Mouse (Mus musculus) adrenal gland, postnatal 36 days (tissue): ENCODE measurements around the gene Apol11a. TPM values are rescaled to one million over a fixed set of nuclear protein-coding genes. Genes with fewer than 3 reads are reported as not detected.
"Not testable (repeated sequence)": the region's sequence is repeated elsewhere in the genome, so short reads cannot be mapped to it uniquely, and the experiment has no call there.

Experiments
- DNase-seq, 2 experiments: peaks; one replicate each; pipeline ENCODE4 v3.0.0; 2021; ENCODE audit warnings: mixed read lengths in 1 of 2
- long read RNA-seq, 2 experiments: library from polyadenylated mRNA; stranded (forward); transcript quantifications; one replicate each; pipeline ENCODE4 v2.0.0; 2021; ENCODE audit warnings: borderline sequencing depth in 2 of 2
- total RNA-seq, 2 experiments: library from RNA; stranded (reverse); gene quantifications; 2 replicates each; pipeline ENCODE4 v1.2.3; 2021

Gene Apol11a
- not detected for total RNA-seq
- long read RNA-seq, experiment 1 = 0 reads
- long read RNA-seq, experiment 2 = 0 reads

DNA sequence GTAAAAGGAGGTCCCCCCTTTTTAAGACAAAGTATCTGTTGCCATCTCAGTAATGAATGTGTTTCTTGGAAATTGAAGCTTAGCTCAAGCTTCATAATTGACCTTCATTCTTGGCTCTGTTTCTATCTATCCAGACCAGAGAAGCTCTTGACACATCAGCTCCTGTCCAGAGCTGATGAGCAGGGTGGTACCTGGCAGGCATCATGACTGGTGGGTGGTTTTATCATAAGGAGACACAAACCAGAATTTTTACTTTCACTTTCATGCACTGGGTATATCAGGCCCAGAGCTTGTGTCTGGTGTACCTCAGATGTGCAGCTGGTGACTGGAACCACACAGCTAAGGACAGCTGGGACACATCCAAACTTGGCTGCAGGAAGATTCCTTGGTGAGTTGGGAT is at the start of gene Apol11a:
Gene Apol11a, plus strand, starts transcription at position 306 of the 400 bp plus-strand sequence.
- not testable (repeated sequence) for DNase-seq

GRCm38 (mm10) chr15:77474699-77475390 is 33.2 kb upstream of the Apol11a start:
- DNase-seq = not testable (repeated sequence)

- not testable (repeated sequence) for DNase-seq
Observed at GRCm38 (mm10) chr15:77476693-77477092, 31.4 kb upstream of the Apol11a start, which contains the start of gene Apol10a. TSS of gene Apol10a (plus strand) at chr15:77477047.

- no peak for DNase-seq
Observed at GRCm38 (mm10) chr15:77482140-77482794, 25.8 kb upstream of the Apol11a start.

- not testable (repeated sequence) for DNase-seq
Observed at GRCm38 (mm10) chr15:77493181-77493580, 14.9 kb upstream of the Apol11a start.

DNA sequence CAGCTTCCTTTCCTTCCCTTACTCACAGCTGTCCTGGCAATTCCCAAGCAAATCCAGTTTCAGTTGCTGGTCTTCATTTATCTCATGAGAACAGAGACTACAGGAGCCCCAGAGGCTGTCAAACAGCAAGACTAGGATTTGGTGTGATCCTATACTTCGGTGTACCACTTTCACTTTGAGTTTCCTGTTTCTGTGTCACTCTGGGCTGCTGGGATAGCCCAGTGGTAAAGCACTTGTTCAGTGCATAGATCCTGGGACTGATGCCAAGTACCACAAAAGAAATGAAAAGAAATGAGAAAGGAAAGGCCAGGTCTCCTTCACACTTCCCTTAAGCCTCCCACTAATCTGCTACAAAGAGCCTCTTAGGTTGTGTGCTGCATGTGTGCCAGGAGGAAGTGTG is 13.4 kb upstream of the Apol11a start:
- DNase-seq = not testable (repeated sequence)

- DNase-seq = not testable (repeated sequence)
Observed at GRCm38 (mm10) chr15:77520596-77520995, 12.5 kb downstream of the Apol11a start.

GRCm38 (mm10) chr15:77523186-77523843 is 15.2 kb downstream of the Apol11a start:
- DNase-seq = peak; percentile 76 to 85

DNA sequence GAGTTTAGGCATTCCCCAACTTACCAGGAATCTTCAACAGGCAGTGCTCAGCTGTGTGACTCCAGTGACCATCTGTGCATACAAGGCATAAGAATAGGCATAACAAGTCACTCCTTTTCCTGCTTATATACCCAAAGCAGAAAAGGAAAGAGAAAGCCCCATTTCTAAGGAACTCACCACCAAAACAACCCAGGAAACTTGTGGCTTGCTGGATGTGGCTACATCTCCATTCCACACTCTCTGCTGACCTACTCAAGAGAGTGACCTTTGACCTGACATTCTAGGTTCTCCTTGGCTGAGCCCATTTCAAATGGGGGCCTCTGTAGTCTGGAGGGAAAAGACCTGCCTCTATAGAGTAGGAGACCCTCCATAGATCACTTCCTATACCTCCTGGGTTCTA is 25.1 kb downstream of the Apol11a start, which contains the start of gene Apol7c:
Gene Apol7c, minus strand, starts transcription at position 101 of the 400 bp plus-strand sequence.
- no peak for DNase-seq

- not testable (repeated sequence) for DNase-seq
Observed at GRCm38 (mm10) chr15:77539221-77539620, 31.1 kb downstream of the Apol11a start.

DNA sequence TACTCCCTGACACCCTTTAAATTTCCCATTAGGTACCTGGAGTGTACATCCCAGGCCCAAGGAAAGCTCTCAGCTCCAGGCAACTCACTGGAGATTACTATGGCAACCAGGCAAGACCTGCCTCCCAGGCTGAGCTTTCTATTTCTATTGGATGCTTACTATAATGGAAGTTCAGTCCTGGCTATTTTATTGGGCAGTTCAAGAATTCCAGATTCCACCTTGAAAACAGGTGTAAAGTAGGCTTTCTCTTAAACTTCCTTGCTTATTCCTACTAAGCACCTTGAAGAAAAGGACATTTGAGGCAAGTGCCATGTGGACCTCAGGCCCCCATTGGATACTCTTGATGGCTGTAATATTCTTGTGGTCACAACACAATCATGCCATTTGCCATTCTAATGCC is 53.7 kb downstream of the Apol11a start, which contains the start of gene 1700025B11Rik:
Gene 1700025B11Rik, minus strand, starts transcription at position 101 of the 400 bp plus-strand sequence.
- DNase-seq = no peak

- DNase-seq = no peak
Observed at GRCm38 (mm10) chr15:77563219-77563618, 55.1 kb downstream of the Apol11a start.

Other genes starting within 250 kb of the Apol11a start
- gene Rbfox2, start 201.3 kb upstream of the Apol11a start, total RNA-seq = 10 to 100 TPM; 54.4 to 64.7 TPM
- gene Apol7a, start 109.2 kb upstream of the Apol11a start, total RNA-seq = not detected
- 1 to 10 TPM; 1.7 to 2.0 TPM for gene Apol9a, start 97.1 kb upstream of the Apol11a start, total RNA-seq
- not detected for gene Apol7b, start 60.8 kb upstream of the Apol11a start, total RNA-seq
- under 1 TPM in 1 of 2 experiments, not detected in 1; 0.10 TPM for gene Apol10a, start 31.2 kb upstream of the Apol11a start, total RNA-seq
- gene Apol7c, start 25.0 kb downstream of the Apol11a start, total RNA-seq = not detected
- not detected for gene 1700025B11Rik, start 53.6 kb downstream of the Apol11a start, total RNA-seq
- under 1 TPM; 0.20 to 0.26 TPM for gene Apol10b, start 87.9 kb downstream of the Apol11a start, total RNA-seq
- not detected for gene Gm36245, start 91.0 kb downstream of the Apol11a start, total RNA-seq
- under 1 TPM; 0.33 to 0.83 TPM for gene Apol11b, start 135.0 kb downstream of the Apol11a start, total RNA-seq
- not detected for gene Apol7e, start 190.6 kb downstream of the Apol11a start, total RNA-seq
- 1 to 10 TPM; 1.1 to 1.2 TPM for gene Apol9b, start 220.8 kb downstream of the Apol11a start, total RNA-seq
- gene Apol8, start 248.7 kb downstream of the Apol11a start, total RNA-seq = not detected